Mouse (Mus musculus) neural tube, embryonic 12.5 days (tissue): ENCODE data around the gene Hspb2. TPM values are rescaled to one million over a fixed set of nuclear protein-coding genes. Genes with fewer than 3 reads are reported as not detected.
A peak's percentile ranks its signal among the peaks of the same experiment; 100 is the strongest.

Experiments
- ATAC-seq: fragments of 200-750 bp; cut with Nextera tagmentation; 2 replicates; pipeline ENCODE4 v1.8.0; 2017; ENCODE audit warnings: low read depth, mild to moderate bottlenecking, moderate TSS enrichment, moderate library complexity; ENCODE audit not compliant: low FRiP score
- H3K27ac ChIP-seq: fragments of 300-500 bp; sonication (generic); 2 replicates; pipeline ENCODE4 v1.5.1; 2016
- H3K27me3 ChIP-seq: fragments of 300-500 bp; sonication (generic); replicated peaks from 2 replicates; pipeline ENCODE4 v1.6.1; 2016; ENCODE audit warnings: mild to moderate bottlenecking
- H3K36me3 ChIP-seq: fragments of 300-500 bp; sonication (generic); 2 replicates; pipeline ENCODE4 v1.6.1; 2016; ENCODE audit warnings: mild to moderate bottlenecking
- H3K4me1 ChIP-seq: fragments of 300-500 bp; sonication (generic); 2 replicates; pipeline ENCODE4 v1.6.1; 2016
- H3K4me2 ChIP-seq: fragments of 300-500 bp; sonication (generic); replicated peaks from 2 replicates; pipeline ENCODE4 v1.6.1; 2016; ENCODE audit warnings: mild to moderate bottlenecking
- H3K4me3 ChIP-seq: fragments of 300-500 bp; sonication (generic); 2 replicates; pipeline ENCODE4 v1.5.1; 2016
- H3K9ac ChIP-seq: fragments of 300-500 bp; sonication (generic); 2 replicates; pipeline ENCODE4 v1.6.1; 2016; ENCODE audit warnings: mild to moderate bottlenecking
- H3K9me3 ChIP-seq: fragments of 300-500 bp; sonication (generic); 2 replicates; pipeline ENCODE4 v1.6.1; 2016; ENCODE audit warnings: mild to moderate bottlenecking
- WGBS: fragments of 180-500 bp; shearing (Covaris S2); methylation state at CpG from one replicate; pipeline ENCODE4 v1.1.7; 2016; 5-methylcytosine and 5-hydroxymethylcytosine counted together
- polyA plus RNA-seq: library from polyadenylated mRNA; unstranded; fragments of >200 nt; fragmentation: Nextera tagmentation; extraction: Ambion mirVana; gene quantifications from 2 replicates; pipeline ENCODE4 v1.2.1, GENCODE M21; 2016

Gene Hspb2
- polyA plus RNA-seq, result 4.9 and 7.2 TPM in 2 replicates

DNA sequence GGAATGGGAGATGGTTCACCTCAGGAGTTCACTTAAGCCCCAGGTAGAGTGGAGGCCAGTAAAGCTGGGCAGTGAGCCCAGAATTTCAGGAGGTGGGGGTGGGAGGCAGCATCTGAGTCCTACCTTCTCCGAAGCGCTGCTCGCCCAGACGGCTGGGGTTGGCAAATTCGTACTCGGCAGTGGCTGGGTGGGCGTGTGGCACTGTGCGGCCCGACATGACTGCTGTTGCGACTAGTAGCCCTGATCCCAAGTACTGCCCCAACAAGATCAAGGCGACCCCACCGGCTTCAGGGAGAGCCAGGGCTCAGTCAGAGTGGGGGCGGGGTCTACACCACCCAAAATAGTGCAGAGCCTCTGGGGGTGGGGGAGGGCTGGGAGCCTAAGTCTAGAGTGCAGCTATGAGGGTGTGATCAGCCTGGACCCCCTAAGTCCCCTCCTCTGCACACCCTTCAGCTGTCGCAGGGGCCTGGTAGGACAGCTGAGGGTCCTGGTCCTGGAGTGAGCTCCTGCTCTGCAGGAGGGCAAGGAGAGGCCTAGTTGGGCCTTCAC, at the start of gene Hspb2:
TSS of gene Hspb2 (minus strand) at position 301 of the 549 bp plus-strand sequence.
- H3K9me3 ChIP-seq, result no peaks in the 10 kb centered on the region
- no peak for ATAC-seq
- no peak within 1 kb of the TSS for H3K4me2 ChIP-seq
- H3K36me3 ChIP-seq, result no peaks in the 10 kb centered on the region
- no peaks in the 10 kb centered on the region; the same call in 1 of the 2 replicates for H3K27me3 ChIP-seq
- 77% methylated on average over 14 of the region's 14 CpGs for WGBS
- no peak within 1 kb of the TSS for H3K27ac ChIP-seq
- H3K9ac ChIP-seq, result 0 out of 2 replicates have a peak within 1 kb of the TSS, but pooled peaks have one; percentile 8
- no peak within 1 kb of the TSS for H3K4me3 ChIP-seq
- H3K4me1 ChIP-seq, result no peaks in the 10 kb centered on the region

- Histone ChIP-seq H3K9me3 (no peaks in the 10 kb centered on the region), H3K36me3 (peaks cover 57% of the 10 kb centered on the region), H3K27me3 (no peaks in the 10 kb centered on the region), H3K4me3 (no peak overlapping the region), H3K4me2 (no peak overlapping the region), H3K27ac (no peak overlapping the region), H3K9ac (no peak overlapping the region), H3K4me1 (no peaks in the 10 kb centered on the region)
- ATAC-seq, result no peak
- WGBS, result 71% methylated on average over 2 of the region's 2 CpGs
These were observed 48.8 kb upstream of the Hspb2 start for GRCm38 (mm10) chr9:50800985-50801384.

DNA sequence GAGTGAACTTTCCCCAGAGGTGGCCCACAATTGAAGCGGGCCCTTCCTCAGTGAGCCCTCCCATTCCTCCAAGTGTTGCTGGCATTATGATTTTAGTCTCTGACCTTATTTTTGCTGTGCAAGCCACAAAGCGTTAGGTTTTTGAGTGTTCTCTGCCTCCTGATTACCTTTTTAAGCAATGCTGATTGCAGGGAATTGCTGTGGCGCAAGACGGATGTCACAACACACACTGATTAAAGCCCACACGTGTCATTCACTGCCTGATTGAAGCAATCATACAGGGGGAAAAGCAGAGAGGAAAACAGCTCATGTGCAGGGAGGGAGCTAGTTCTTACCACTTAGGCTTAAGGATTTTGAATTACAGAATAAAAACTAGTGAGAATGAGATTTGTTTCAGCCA, 46.2 kb upstream of the Hspb2 start:
- Histone ChIP-seq H3K4me3 (no peak overlapping the region), H3K4me1 (no peaks in the 10 kb centered on the region), H3K9me3 (no peaks in the 10 kb centered on the region), H3K9ac (no peak overlapping the region), H3K4me2 (no peak overlapping the region), H3K27me3 (no peaks in the 10 kb centered on the region), H3K27ac (no peak overlapping the region), H3K36me3 (peaks cover 44% of the 10 kb centered on the region)
- 87% methylated on average over 5 of the region's 5 CpGs for WGBS
- no peak for ATAC-seq

GRCm38 (mm10) chr9:50797641-50798040, 45.5 kb upstream of the Hspb2 start:
- Histone ChIP-seq H3K9ac (no peak overlapping the region), H3K4me3 (no peak overlapping the region), H3K27me3 (no peaks in the 10 kb centered on the region), H3K36me3 (peaks cover 38% of the 10 kb centered on the region), H3K4me2 (no peak overlapping the region), H3K27ac (no peak overlapping the region), H3K9me3 (no peaks in the 10 kb centered on the region), H3K4me1 (no peaks in the 10 kb centered on the region)
- no peak for ATAC-seq
- 97% methylated on average over 7 of the region's 7 CpGs for WGBS

DNA sequence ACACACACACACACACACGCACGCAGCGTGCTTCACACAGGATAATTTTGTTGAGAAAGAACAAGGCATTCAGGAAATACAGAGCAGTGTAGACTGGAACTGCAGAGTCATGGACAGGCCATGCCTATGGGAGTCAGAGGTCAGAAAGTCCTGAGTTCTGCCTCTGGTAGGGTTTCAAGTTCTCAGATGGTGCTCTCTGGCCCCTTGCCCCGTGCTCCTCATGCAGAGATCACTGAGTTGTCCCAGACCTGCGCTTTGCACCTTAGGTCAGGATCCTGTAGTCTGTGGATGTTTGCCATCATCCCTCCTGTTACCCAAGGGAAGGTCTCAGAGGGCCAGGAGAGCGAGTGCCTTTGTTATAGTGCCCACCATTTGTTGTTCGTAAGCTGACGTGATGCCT, 44.6 kb upstream of the Hspb2 start:
- no peak for ATAC-seq
- Histone ChIP-seq H3K27me3 (no peaks in the 10 kb centered on the region), H3K4me3 (no peak overlapping the region), H3K9me3 (no peaks in the 10 kb centered on the region), H3K4me2 (no peak overlapping the region), H3K27ac (no peak overlapping the region), H3K4me1 (no peaks in the 10 kb centered on the region), H3K36me3 (peaks cover 41% of the 10 kb centered on the region), H3K9ac (no peak overlapping the region)
- WGBS, result 91% methylated on average over 8 of the region's 8 CpGs

DNA sequence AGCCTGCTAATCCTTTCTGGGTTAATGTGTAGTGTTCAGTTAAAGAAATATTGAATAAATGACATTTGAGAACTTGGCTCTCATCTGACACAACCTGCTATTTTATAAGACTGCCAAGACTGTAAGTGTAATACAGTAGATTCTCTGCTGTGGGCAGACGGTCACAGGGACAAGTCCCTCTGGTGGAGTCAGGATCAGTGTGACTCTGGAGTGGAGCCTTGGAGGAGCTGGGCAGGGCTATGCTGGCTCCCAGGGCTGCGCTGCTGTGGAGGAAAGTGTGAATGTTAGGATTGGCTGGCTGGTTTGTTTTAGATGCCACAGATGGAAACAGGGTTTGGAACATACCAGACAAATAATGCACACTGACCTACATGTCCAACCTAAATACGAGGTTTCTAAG, 43.1 kb upstream of the Hspb2 start:
- ATAC-seq, result no peak
- Histone ChIP-seq H3K4me2 (no peak overlapping the region), H3K4me3 (no peak overlapping the region), H3K9me3 (no peaks in the 10 kb centered on the region), H3K27me3 (no peaks in the 10 kb centered on the region), H3K9ac (no peak overlapping the region), H3K4me1 (no peaks in the 10 kb centered on the region), H3K36me3 (peaks cover 48% of the 10 kb centered on the region), H3K27ac (no peak overlapping the region)
- 98% methylated on average over 3 of the region's 3 CpGs for WGBS

GRCm38 (mm10) chr9:50782155-50782554, 30.0 kb upstream of the Hspb2 start:
- WGBS, result 76% methylated on average over 2 of the region's 2 CpGs
- H3K9ac ChIP-seq, result no peak overlapping the region
- no peaks in the 10 kb centered on the region for H3K4me1 ChIP-seq
- H3K36me3 ChIP-seq, result peaks cover 69% of the 10 kb centered on the region
- no peak overlapping the region for H3K4me3 ChIP-seq
- H3K27me3 ChIP-seq, result no peaks in the 10 kb centered on the region
- ATAC-seq, result no peak
- H3K9me3 ChIP-seq, result no peaks in the 10 kb centered on the region
- H3K4me2 ChIP-seq, result no peak overlapping the region
- no peak overlapping the region for H3K27ac ChIP-seq

- no peak overlapping the region for H3K27ac ChIP-seq
These were observed 24.1 kb upstream of the Hspb2 start for GRCm38 (mm10) chr9:50776162-50776760.

GRCm38 (mm10) chr9:50775662-50776126, 23.5 kb upstream of the Hspb2 start:
- H3K27ac ChIP-seq, result peak overlapping the region; percentile 77; the same call in 1 of the 2 replicates
- H3K36me3 ChIP-seq, result peaks cover 20% of the 10 kb centered on the region
- under 1% methylated on average over 30 of the region's 30 CpGs for WGBS
- peak; percentile 60 for ATAC-seq
- H3K9ac ChIP-seq, result peak overlapping the region; percentile 88
- H3K4me3 ChIP-seq, result peak overlapping the region; percentile 91
- H3K9me3 ChIP-seq, result no peaks in the 10 kb centered on the region
- no peaks in the 10 kb centered on the region for H3K27me3 ChIP-seq
- peak overlapping the region; percentile 86 for H3K4me2 ChIP-seq
- H3K4me1 ChIP-seq, result peaks cover 14% of the 10 kb centered on the region

More at GRCm38 (mm10) chr9:50776162-50776760, 24.1 kb upstream of the Hspb2 start:
- H3K9me3 ChIP-seq, result no peaks in the 10 kb centered on the region
- WGBS, result 66% methylated on average over 11 of the region's 11 CpGs
- ATAC-seq, result no peak
- peaks cover 14% of the 10 kb centered on the region for H3K4me1 ChIP-seq
- no peaks in the 10 kb centered on the region for H3K27me3 ChIP-seq
- peaks cover 23% of the 10 kb centered on the region for H3K36me3 ChIP-seq
- peak overlapping the region; percentile 88 for H3K9ac ChIP-seq
- peak overlapping the region; percentile 91 for H3K4me3 ChIP-seq
- peak overlapping the region; percentile 86 for H3K4me2 ChIP-seq

DNA sequence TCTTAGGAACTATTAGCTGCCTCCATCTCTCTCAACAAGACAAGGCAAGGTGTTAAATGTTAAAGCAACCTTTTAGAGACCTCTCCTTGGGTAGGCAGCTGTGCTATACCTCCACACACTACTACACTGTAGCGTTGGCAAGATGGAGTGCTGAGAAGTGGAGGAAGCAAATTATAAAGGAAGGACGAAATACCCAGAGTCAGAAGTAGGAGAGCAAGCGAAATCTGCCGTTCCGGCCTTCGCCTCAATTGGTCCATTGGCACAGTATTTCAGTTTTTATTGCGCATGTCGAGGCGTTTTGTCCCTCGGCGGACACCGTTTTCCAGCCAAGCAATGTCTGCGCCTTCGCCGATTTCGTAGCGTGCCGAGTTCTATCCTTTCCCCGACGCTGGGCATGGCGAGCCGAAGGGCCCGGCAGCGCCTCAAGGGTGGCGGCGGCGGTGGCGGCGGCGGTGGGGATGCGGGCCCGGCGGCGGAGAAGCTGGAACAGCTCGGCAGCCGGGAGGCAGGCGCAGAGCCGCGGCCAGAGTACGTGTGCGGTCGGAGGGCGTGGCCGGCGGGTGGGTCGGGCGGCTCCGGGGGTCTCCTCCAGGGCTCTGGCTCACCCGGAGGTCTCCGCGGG, 22.9 kb upstream of the Hspb2 start, which contains the start of the genes Alg9 and 1110032A03Rik:
TSS of gene Alg9 (plus strand) at position 29 of the 622 bp plus-strand sequence.
TSS of gene 1110032A03Rik (minus strand) at position 530 of the 622 bp plus-strand sequence.
- Histone ChIP-seq H3K4me2 (peak within 1 kb of the TSS; percentile 86), H3K36me3 (peaks cover 17% of the 10 kb centered on the region), H3K4me3 (peak within 1 kb of the TSS; percentile 91), H3K9me3 (no peaks in the 10 kb centered on the region), H3K27ac (peak within 1 kb of the TSS; percentile 77), H3K27me3 (no peaks in the 10 kb centered on the region), H3K4me1 (peaks cover 14% of the 10 kb centered on the region), H3K9ac (peak within 1 kb of the TSS; percentile 88)
- peak; percentile 84 for ATAC-seq
- WGBS, result under 1% methylated on average over 51 of the region's 51 CpGs

- no peak for ATAC-seq
- Histone ChIP-seq H3K27me3 (no peaks in the 10 kb centered on the region), H3K36me3 (peaks cover 7% of the 10 kb centered on the region; the same call in 1 of the 2 replicates), H3K4me1 (peaks cover 14% of the 10 kb centered on the region), H3K9ac (0 out of 2 replicates have a peak overlapping the region, but pooled peaks have one; percentile 88), H3K9me3 (no peaks in the 10 kb centered on the region), H3K4me3 (no peak overlapping the region), H3K27ac (no peak overlapping the region), H3K4me2 (peak overlapping the region; percentile 86)
- WGBS, result 77% methylated on average over 4 of the region's 4 CpGs
These were observed 21.9 kb upstream of the Hspb2 start for GRCm38 (mm10) chr9:50774026-50774462.

- Histone ChIP-seq H3K9ac (no peak overlapping the region), H3K4me1 (peaks cover 6% of the 10 kb centered on the region; the same call in 1 of the 2 replicates), H3K4me3 (no peak overlapping the region), H3K9me3 (no peaks in the 10 kb centered on the region), H3K27me3 (no peaks in the 10 kb centered on the region), H3K27ac (no peak overlapping the region), H3K36me3 (0 out of 2 replicates have a peak, but pooled peaks cover 4% of the 10 kb centered on the region), H3K4me2 (no peak overlapping the region)
- no peak for ATAC-seq
- WGBS, result 79% methylated on average over 2 of the region's 2 CpGs
These were observed 17.9 kb upstream of the Hspb2 start for GRCm38 (mm10) chr9:50770011-50770410.
